Mouse (Mus musculus) gastrocnemius, postnatal 4 days (tissue): ENCODE data around the gene Gm20388. TPM values are rescaled to one million over a fixed set of nuclear protein-coding genes. Genes with fewer than 3 reads are reported as not detected.
A peak's percentile ranks its signal among the peaks of the same experiment; 100 is the strongest.

ENCODE experiments used
- DNase-seq, 2 experiments: peaks; one replicate each; pipeline ENCODE4 v3.0.0; 2021 to 2022; ENCODE audit warnings: low spot score in 2 of 2, mixed read lengths in 2 of 2
- total RNA-seq, 2 experiments: library from RNA; stranded (reverse); gene quantifications; 2 replicates each; pipeline ENCODE4 v1.2.3; 2021

Gene Gm20388
- total RNA-seq, 2 experiments from 2014 or later, result 12.8 to 22.8 TPM

DNA sequence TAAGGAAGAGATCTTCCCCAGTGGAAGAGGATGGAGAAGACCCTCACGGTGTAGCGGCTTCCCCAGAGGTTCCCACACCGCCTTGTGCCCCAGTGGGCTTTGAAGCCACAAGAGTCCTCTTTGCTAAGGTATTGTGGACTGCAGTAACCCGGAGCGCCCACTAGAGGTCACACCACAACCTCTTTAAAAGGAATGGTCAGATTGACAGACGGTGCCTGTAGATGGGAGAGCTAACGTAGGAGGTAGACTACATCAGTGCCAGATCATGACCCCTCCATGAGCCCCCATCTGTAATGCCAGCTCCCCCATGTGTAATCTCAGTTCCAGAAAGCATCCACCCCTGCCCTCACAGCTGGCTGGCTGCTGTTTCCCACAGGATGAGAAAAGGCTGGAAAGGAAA, 1636.5 kb downstream of the Gm20388 start:
- DNase-seq, result peak; percentile 56 to 61

- DNase-seq, result no peak
These were observed 1639.4 kb downstream of the Gm20388 start for GRCm38 (mm10) chr8:121550056-121550455.

DNA sequence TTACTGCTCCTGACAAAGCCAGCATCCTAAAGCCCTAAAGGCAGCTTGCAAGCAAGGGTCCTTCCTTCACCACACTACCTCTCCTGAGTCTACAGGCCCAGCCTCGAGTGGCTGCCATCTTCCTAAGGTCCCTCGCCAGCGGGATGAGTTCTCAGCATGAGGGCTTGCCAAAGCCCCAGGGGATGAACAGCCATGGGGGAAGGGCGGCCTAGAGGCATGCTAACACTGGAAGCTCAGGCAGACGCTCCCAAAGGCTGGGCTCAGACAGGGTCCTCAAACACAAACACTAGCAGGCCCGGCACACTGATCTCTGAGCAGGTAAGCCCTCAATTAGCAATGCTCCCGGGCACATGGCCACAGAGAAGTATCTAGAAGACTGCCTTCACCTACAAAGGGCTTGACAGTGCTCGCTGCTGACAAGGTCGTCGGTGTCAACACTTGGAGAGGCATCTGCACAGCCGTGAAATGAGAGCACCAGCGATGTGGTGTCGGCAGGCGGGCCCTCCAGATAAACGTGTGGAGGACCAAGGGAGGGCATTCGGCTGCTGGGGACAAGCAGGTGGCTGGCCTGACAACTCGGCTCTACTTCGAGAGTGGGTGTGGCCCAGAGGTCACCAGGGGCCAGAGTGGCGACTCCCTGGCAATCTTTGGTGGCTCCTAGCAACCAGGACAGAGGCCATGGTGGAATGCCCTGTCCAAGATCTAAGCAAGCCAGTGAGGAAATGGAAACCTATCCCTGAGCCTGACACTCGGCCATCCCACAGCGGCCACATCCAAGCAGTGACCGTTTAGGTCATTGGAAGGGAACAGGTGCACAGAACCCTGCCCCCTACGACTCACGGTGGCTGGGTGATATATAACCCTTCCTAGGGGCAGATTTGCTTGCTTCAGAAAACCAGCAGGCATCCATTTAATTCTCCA, 1640.7 kb downstream of the Gm20388 start:
- no peak for DNase-seq

- DNase-seq, result no peak
These were observed 1641.9 kb downstream of the Gm20388 start for GRCm38 (mm10) chr8:121552506-121552905.

DNA sequence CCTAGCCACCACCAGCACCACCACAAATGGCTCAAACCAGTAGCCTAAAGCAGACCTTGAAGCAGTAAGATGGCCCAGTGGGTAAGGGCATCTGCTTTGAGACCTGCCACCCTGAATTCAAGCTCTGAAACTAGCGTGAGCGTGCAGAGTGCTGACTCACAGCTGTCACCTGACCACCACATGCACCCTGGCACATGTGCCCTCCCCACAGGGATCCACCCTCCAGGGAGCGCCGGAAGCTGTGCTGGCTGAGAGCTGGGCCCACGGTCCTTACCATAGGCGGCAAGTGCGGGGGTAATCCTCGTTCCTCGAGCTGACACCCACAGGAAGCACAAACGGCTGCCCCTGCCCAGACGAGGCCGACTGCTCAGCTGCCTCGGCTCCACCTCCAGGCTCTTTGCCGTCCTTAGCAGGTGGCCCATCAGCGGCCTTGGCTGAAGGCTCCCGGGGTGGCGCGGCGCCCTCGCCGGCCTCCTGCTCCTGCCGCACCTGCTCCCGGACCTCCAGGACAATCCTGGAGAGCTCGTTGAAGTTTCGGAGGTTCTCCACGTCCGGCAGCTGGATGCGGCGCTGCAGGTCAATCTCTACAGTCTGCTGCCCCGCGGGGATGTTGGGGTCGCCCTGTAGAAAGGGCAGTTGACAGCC, 1643.3 kb downstream of the Gm20388 start:
- no peak for DNase-seq

DNA sequence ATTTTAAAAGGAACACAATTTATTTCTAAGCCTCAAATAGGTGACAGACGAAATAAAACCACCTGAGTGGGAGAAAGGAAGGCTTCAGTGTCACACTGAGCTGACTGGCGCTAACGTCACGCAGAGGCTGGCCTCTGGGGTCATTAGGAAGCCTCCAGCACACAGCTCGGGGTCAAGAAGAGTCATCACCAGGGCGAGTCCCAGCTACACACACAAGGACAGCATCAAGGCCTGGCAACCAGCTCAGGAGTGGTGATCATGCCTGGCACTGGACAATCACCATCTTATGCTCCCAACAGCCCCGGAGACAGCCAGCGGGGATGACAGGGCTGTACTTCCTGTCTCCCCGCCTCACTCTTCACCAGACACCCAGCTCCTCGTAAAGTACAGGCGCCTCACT, 1647.1 kb downstream of the Gm20388 start:
- no peak for DNase-seq

GRCm38 (mm10) chr8:121558538-121558937, 1647.9 kb downstream of the Gm20388 start:
- no peak for DNase-seq

DNA sequence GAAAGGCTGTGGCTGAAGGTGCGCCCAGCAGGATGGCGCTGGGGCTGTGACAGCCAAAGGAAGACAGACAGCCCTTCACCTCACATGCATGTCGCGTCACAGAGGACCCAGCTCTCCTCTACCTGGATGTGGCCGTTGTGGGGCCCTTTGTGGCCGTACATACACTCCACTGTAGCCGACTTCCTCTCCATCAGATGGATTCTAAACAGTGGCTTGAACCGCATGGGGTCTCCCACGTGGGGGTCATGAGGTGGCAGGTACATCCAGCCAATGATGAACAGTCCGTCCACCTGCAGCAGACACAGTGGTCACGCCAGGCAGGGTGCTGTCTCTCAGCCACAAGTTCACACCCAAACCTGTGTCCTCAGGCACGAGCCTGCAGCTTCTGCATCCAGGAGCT, 1649.2 kb downstream of the Gm20388 start:
- DNase-seq, result no peak

DNA sequence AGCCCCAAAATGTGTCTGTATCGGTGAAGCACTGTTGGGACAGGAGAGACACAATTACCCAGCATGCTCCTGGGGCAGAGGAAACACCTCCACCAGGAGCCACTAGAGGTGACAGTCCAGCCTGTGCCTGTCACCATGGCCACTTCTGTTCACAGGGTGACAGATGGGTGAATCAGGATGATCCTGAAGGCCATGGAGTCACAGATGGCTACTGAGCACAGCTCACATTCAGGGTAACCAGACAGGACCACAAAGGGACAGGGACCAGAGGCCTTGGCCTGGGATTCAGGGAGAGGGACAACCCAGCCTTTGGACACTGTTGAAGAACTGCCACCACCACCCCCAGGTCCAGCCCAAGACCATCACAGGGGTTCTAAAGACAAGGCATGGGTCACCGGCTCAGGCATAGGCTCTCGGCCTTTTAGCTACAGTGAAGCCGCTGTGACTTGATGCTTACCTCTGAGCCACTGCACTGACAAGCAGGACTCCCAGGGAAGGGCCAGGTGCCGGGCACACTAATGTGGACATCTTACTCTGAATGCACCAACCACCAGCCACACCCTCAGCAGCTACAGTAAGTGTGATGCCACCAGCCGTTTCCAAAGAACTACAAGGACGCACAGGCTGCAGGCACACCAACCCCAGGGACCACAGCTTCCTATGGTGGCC, 1649.9 kb downstream of the Gm20388 start:
- no peak for DNase-seq

GRCm38 (mm10) chr8:121561636-121562345, 1651.2 kb downstream of the Gm20388 start:
- DNase-seq, result peak in 1 of 2 experiments; percentile 69

DNA sequence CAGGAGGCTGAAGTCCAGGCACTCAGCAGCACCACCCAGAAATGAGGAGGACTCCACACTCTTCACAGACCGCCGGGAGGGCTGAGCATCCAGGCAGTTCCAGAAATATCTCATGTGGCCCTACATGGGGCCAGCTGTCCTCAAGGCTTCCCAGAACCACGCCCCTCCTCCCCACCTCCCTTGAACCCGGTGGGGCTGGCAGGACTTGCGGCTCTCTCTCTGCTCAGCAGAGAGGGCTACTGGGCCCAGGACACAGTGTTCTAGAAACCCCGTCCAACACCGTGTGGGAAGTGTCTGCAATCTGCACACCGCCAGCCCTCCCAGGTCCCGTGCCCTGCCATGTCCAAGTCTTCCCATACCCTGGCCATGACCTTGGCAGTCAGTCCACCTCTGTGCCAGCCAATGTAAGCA, 1652.3 kb downstream of the Gm20388 start:
- DNase-seq, result peak in 1 of 2 experiments; percentile 44

- DNase-seq, result no peak
These were observed 1653.1 kb downstream of the Gm20388 start for GRCm38 (mm10) chr8:121563701-121564100.

GRCm38 (mm10) chr8:121568321-121568720, 1657.7 kb downstream of the Gm20388 start:
- DNase-seq, result no peak

DNA sequence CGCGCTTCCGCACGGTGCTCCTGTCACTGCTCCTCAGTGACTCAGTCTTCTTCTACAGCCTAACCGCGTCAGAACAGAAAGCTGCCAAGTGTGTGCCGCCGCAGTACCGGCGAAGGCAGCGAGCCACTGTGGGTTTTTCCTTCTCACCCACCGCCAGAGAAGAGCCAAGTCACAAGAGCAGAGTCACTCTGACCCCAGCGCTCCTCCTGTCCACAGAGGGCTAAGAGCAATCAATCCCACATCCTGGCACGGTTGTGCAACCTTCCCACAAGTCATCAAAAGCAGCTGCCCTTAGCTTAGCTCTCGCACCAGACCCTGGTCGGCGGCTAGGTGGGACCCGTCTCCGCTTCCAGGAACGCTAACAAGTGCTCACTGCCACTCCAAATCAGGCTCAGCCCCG, 1659.7 kb downstream of the Gm20388 start:
- no peak for DNase-seq

GRCm38 (mm10) chr8:121570801-121571200, 1660.2 kb downstream of the Gm20388 start:
- no peak for DNase-seq

DNA sequence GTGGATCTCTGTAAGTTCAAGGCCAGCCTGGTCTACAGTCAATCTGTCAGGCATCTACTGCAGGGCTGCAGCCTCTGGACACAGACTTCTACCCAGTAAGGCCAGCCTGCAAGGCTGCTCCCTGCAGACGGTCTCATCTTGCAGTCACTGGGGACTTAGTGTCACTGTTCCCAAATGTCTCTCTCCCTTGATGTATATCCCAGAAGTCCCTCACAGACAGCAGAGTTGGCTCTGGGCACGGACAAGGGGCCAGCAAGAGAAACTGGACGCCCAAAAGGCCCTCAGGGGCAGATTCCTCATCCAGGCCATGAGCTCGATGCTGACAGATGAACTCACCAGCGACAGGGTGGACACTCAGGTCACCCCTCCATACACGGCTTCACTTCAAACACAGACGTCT, 1661.5 kb downstream of the Gm20388 start:
- DNase-seq, result no peak

DNA sequence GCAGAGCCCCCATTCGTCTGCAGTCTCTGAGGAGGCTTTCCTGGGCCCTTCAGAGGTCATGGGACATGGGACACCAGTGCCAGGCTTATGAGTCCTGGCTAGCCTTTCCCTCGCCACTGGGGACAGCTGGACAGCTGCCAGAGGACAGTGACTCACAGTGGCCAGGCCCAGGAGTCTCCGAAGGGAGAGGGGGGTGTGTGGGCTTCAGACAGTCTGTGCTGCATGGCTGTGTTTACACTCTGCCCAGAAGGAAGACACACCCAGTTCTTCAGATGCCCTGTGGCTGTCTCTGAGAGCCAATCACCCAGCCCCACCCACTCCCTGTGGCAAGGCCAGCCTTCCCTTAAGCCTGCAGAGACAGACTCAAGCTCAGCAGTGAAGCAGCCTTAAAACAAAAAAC, 1662.6 kb downstream of the Gm20388 start:
- DNase-seq, result peak in 1 of 2 experiments; percentile 69

DNA sequence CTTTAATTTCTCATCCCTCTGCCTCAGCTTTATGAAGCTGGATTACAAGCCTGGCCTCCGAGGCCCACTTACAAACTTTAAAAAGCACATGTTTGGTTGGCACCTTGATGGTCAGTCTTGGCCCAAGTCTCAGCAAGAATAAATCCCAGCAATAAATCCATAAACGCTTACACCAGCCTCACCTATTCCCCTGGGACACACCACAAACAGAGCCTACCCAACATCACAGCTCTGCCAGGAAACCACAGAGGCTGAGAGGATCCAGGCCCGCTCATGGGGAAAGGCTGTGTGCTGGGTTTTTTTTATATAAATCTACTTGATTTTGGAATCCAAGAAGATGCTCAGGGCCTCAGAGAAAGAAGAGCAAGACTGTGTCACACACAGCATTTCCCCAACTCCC, 1665.0 kb downstream of the Gm20388 start:
- no peak for DNase-seq

DNA sequence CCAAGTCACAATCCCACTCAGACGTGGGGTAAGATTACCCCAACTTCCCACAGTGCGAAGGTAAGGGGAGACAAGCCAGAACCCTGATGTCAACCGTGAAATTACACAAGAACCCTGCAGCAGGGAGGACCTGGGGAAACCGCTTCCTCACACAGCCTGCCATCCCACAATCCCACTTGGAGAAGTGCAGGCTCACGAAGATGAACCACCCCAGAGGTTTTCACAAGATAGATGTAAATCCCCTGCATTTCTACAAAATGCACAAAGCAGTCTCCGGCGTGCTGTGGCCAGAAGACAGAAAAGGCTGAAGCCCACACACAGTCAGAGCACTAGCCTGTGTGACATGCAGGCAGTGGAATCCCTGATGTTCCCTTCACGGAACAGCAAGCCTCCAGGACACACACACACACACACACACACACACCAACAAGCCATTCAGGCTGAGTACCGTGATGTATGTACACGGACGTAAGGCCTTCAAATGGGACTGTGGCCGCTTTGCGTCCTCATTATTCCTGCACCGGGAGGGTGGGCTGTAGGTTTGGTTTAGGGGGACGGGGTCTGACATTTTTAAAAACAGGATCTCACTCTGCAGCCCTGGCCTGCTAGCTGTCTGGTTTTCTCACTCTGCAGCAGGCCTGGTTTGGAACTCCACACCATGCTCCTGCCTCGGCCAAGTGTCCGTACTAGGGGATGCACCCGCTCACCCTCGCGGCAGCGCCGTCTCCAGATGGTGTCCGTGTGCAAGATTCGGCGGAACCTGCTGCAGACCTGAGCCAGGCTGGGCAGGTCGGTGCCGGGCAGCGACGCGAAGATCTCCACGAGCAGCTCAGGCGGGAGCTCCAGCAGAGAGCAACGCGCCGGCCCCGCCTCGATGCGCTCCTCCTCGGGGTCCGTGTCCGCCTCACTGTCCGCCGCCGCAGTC, 1667.4 kb downstream of the Gm20388 start:
- no peak for DNase-seq
